Mouse (Mus musculus): Measurements from ENCODE around the gene Naa30. TPM values are rescaled to one million over a fixed set of nuclear protein-coding genes. Genes with fewer than 3 reads are reported as not detected.
A peak's percentile ranks its signal among the peaks of the same experiment; 100 is the strongest.

Gene Naa30
- total RNA-seq (2021) (10 to 100 TPM; 20.1 to 25.2 TPM), polyA plus RNA-seq (2012; rRNA removed) (6.8 and 11.2 TPM in 2 replicates)
- long read RNA-seq, full-length matches to known transcripts = 36 of 43 reads
- long read RNA-seq, partial matches to known transcripts = 2 of 43 reads
- long read RNA-seq, other reads (novel, unspliced or antisense) = 5 of 43 reads

DNA sequence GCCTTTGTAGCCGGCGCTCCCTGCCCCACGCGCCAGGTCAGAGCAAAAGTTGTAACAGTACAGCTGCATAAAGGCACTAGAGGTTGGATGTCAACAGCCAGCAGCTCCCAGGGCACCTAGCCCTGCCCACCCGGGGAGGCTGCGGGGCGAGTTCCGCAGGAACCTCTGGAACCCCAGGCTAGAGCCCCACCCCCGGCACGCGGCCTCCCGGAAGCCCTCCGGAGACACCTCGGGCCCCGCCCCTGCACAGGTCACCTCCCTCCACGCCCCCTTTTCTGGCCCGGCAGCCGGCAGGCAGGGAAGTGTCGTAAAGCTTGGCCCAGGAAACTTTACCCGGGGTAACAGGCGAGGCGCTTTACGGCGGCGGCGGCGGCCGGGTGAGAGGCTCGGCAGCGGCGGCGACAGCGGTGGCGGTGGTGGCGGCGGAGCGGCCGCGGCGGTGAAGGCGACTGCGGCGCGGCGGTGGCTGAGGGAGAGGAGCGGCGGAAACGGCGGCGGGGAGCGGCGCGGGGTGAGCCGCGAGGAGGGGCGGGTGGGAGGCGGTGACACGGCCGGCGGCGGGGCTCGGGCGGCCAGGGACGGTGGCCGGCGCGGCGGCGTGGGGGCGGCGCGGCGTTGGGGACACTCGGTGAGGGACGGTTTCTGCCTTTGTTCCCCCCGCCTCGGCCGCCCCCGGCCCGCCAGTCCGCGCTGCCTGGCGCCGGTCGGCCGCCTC lies at the start of gene Naa30:
Gene Naa30 (plus strand): TSS at position 360 of the 715 bp plus-strand sequence.
- TF ChIP-seq EP300 (IDR thresholded peaks at IDR 0.05; ENCODE audit: insufficient read depth, low read depth, low read length) (no peak), CTCF (IDR thresholded peaks at IDR 0.05) (no peak), POLR2A (IDR thresholded peaks at IDR 0.05; ENCODE audit: insufficient read depth, low read depth, low read length) (peak; percentile 72)

DNA sequence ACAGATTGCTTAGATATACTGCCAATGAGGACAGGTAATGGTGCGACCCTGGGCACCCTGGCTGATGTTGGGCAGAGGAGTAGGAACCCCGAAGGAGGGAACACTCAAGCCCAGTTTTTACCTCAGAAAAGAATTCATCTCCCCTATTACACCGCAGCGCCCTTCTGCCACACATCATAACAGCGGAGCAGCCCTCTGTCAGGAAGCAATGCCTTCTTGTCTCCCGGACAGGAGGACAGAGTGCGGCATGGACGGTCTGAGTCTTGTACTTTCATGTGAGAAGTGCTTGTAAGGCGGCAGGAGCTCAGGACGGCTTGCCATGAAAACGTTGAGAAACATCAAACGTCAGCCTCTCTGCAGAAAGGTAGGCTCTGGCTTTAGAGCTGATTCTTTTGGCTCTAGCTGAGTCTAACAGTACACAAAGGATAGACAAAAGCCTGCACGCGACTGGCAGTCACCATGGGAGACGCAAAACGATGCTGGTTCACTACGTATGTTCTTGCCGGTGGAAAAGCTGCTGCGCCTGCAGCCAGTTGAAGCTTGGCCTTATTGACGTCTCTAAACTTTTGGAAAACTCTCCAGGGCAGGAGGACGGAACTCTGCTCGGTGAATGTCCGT lies 44.8 kb upstream of the Naa30 start:
- H3K4me1 ChIP-seq (ENCODE audit: control insufficient read depth, insufficient read depth, low read length) = no peaks in the 10 kb centered on the region
- H3K27ac ChIP-seq = no peak overlapping the region
- intact Hi-C loops (cut with DNase I) = no loop called here
- H3K36me3 ChIP-seq (ENCODE audit: control insufficient read depth, insufficient read depth, low read length) = no peaks in the 10 kb centered on the region
- H3K4me3 ChIP-seq = no peak overlapping the region
- no peak for DNase-seq
- no peaks in the 10 kb centered on the region for H3K79me2 ChIP-seq (replicated peaks; ENCODE audit: control insufficient read depth, insufficient read depth, low read length)
- H3K27me3 ChIP-seq (ENCODE audit: control insufficient read depth, insufficient read depth, low read length) = no peaks in the 10 kb centered on the region
- TF ChIP-seq CTCF (IDR thresholded peaks at IDR 0.05) = no peak
- 80% methylated on average over 23 of the region's 23 CpGs for WGBS
- no peak overlapping the region for H3K9ac ChIP-seq (ENCODE audit: low read depth, low read length)

More for the DNA sequence above, at the start of gene Naa30:
- Histone ChIP-seq H3K27ac (peak within 1 kb of the TSS; percentile 64), H3K4me3 (peak within 1 kb of the TSS; percentile 68), H3K27me3 (ENCODE audit: control insufficient read depth, insufficient read depth, low read length) (no peaks in the 10 kb centered on the region), H3K9ac (ENCODE audit: low read depth, low read length) (peak within 1 kb of the TSS; percentile 98), H3K36me3 (ENCODE audit: control insufficient read depth, insufficient read depth, low read length) (peaks cover 17% of the 10 kb centered on the region), H3K79me2 (replicated peaks; ENCODE audit: control insufficient read depth, insufficient read depth, low read length) (peaks cover 2% of the 10 kb centered on the region; the same call in 1 of the 2 replicates), H3K4me1 (ENCODE audit: control insufficient read depth, insufficient read depth, low read length) (peaks cover 8% of the 10 kb centered on the region)
- peak; percentile 98 for DNase-seq
- WGBS = under 1% methylated on average over 67 of the region's 86 CpGs
- intact Hi-C loops (cut with DNase I) = loop anchor here (2.0 kb wide), 1 partner anchor 105 kb away; the partner anchor contains the start of genes Ap5m1 and Exoc5

DNA sequence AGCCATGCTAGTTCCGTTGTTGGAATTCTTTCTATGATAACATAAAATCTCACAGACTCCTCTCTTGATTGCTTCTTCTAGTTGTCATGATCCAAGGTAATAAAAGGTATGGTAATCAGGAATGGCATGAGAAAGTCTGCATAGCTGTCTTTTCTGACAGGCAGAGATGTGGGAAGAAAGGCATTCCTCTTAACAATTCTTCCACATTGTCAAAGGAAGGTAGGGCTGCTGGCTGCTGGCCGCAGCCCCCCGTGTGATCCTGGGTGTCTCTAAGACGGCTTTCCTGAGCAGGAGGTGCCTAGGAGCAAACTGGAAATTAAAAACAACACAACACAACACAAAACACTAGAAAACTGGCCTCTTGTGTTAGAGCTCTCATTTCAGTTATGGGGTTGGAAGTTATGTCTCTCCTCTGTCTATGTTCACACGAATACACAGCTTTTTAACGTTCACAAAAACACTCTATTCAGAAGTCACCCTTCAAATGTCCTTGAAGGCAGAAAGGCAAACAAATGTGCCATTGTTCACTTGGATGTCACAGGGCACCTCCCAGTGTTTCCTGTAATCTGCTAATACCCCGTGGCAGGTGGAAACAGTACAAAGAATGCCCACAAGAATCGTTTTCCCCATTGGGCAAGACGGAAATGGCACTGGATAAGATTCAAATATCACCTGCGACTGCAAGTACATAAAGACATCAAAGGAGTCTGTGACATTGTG lies 43.3 kb upstream of the Naa30 start:
- no peaks in the 10 kb centered on the region for H3K79me2 ChIP-seq (replicated peaks; ENCODE audit: control insufficient read depth, insufficient read depth, low read length)
- no peak overlapping the region for H3K4me3 ChIP-seq
- H3K27me3 ChIP-seq (ENCODE audit: control insufficient read depth, insufficient read depth, low read length) = no peaks in the 10 kb centered on the region
- H3K27ac ChIP-seq = no peak overlapping the region
- no peak for TF ChIP-seq POLR2A (IDR thresholded peaks at IDR 0.05; ENCODE audit: insufficient read depth, low read depth, low read length)
- no peak for TF ChIP-seq CTCF (IDR thresholded peaks at IDR 0.05)
- no peak for TF ChIP-seq EP300 (IDR thresholded peaks at IDR 0.05; ENCODE audit: insufficient read depth, low read depth, low read length)
- DNase-seq = no peak
- H3K9ac ChIP-seq (ENCODE audit: low read depth, low read length) = no peak overlapping the region
- H3K4me1 ChIP-seq (ENCODE audit: control insufficient read depth, insufficient read depth, low read length) = no peaks in the 10 kb centered on the region
- WGBS = 52% methylated on average over 10 of the region's 10 CpGs
- H3K36me3 ChIP-seq (ENCODE audit: control insufficient read depth, insufficient read depth, low read length) = no peaks in the 10 kb centered on the region
- intact Hi-C loops (cut with DNase I) = no loop called here

DNA sequence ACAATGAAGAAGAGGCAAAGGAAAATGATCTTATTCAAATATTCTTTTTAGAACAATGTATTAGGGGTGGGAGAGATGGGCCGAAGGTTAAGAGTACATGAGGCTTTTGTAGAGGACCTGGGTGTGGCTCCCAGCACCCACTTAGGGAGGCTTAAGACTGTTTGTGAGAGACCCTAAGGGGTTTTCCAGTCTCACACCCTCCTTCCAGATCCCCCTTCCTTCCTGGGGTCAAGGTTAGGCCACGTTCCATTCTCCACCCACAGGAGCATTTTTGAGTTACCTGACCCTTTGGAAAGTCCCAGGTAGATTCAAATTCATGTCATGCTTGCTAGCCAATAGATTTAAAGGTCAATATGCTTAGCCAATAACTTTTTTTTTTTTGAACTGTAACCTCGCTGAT lies 39.6 kb upstream of the Naa30 start:
- no peak overlapping the region for H3K4me3 ChIP-seq
- no peak overlapping the region for H3K9ac ChIP-seq (ENCODE audit: low read depth, low read length)
- no peaks in the 10 kb centered on the region for H3K27me3 ChIP-seq (ENCODE audit: control insufficient read depth, insufficient read depth, low read length)
- intact Hi-C loops (cut with DNase I) = no loop called here
- no peaks in the 10 kb centered on the region for H3K79me2 ChIP-seq (replicated peaks; ENCODE audit: control insufficient read depth, insufficient read depth, low read length)
- WGBS = 75% methylated on average over 3 of the region's 3 CpGs
- no peaks in the 10 kb centered on the region for H3K36me3 ChIP-seq (ENCODE audit: control insufficient read depth, insufficient read depth, low read length)
- H3K27ac ChIP-seq = no peak overlapping the region
- TF ChIP-seq POLR2A (IDR thresholded peaks at IDR 0.05; ENCODE audit: insufficient read depth, low read depth, low read length) = no peak
- TF ChIP-seq EP300 (IDR thresholded peaks at IDR 0.05; ENCODE audit: insufficient read depth, low read depth, low read length) = no peak
- TF ChIP-seq CTCF (IDR thresholded peaks at IDR 0.05) = no peak
- no peaks in the 10 kb centered on the region for H3K4me1 ChIP-seq (ENCODE audit: control insufficient read depth, insufficient read depth, low read length)
- DNase-seq = no peak

DNA sequence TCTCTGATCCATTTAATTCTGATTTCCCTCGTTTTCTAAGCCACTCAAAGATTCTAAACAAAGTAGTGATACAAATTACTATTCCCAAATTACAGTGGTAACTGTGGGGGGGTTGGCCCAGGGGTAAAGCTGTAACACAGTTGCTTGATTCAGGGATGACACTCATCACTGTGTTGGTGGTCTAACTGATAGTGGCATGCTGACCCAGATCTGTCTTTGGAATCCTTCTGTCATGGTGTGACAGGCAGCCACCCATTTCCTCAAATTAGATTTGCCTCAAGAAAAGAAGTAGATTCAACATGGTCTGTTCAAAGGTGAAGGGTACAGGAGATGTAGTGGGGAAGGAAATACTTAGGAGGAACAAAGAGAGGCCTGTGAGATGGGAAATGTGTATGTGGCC lies 33.9 kb upstream of the Naa30 start:
- no peak for DNase-seq
- H3K27me3 ChIP-seq (ENCODE audit: control insufficient read depth, insufficient read depth, low read length) = no peaks in the 10 kb centered on the region
- WGBS = 36% methylated on average over 1 of the region's 1 CpGs
- intact Hi-C loops (cut with DNase I) = no loop called here
- H3K4me3 ChIP-seq = no peak overlapping the region
- no peaks in the 10 kb centered on the region for H3K36me3 ChIP-seq (ENCODE audit: control insufficient read depth, insufficient read depth, low read length)
- H3K79me2 ChIP-seq (replicated peaks; ENCODE audit: control insufficient read depth, insufficient read depth, low read length) = no peaks in the 10 kb centered on the region
- H3K4me1 ChIP-seq (ENCODE audit: control insufficient read depth, insufficient read depth, low read length) = no peaks in the 10 kb centered on the region
- no peak overlapping the region for H3K9ac ChIP-seq (ENCODE audit: low read depth, low read length)
- no peak overlapping the region for H3K27ac ChIP-seq
- no peak for TF ChIP-seq CTCF (IDR thresholded peaks at IDR 0.05)
- TF ChIP-seq EP300 (IDR thresholded peaks at IDR 0.05; ENCODE audit: insufficient read depth, low read depth, low read length) = no peak
- no peak for TF ChIP-seq POLR2A (IDR thresholded peaks at IDR 0.05; ENCODE audit: insufficient read depth, low read depth, low read length)

Measured in heart, adult 2 months (tissue).